In genomic region chr4:63233557-63234452, GRCm38 (mm10) we compare ENCODE assay signal across 9 mouse cellular contexts. TPM values are rescaled to one million over a fixed set of nuclear protein-coding genes. Genes with fewer than 3 reads are reported as not detected.
DNase-seq lines count a peak whose midpoint lies in the region; ATAC-seq and TF ChIP-seq lines count a peak whose summit lies in the region.
"Had no signal": no experiment of that assay in that cellular context is flagged by ENCODE, and none has a peak within 500 bp of the region (broad histone marks: within the 10 kb centered on the region; RNA-seq: fewer than 3 reads in every experiment).

No protein-coding gene starts in this region.

- H3K27ac ChIP-seq in midbrain, postnatal 0 days (ENCODE audit: low read depth, low read length) = no peak overlapping the region
- H3K27ac ChIP-seq in midbrain, embryonic 15.5 days = no peak overlapping the region
- H3K27ac ChIP-seq in stomach, embryonic 14.5 days (ENCODE audit: low read length) = peak overlapping the region; percentile 87
- H3K27ac ChIP-seq: forebrain, embryonic 13.5 days had no signal

- DNase-seq in frontal cortex, postnatal 25 days (ENCODE audit: low spot score in 2 of 2) = no peak
- DNase-seq in midbrain, postnatal 0 days (ENCODE audit: low spot score) = peak; percentile 65
- peak; percentile 78 for DNase-seq in kidney, postnatal 10 days
- no peak for DNase-seq in cerebellum, adult 11-12 months
- DNase-seq in MN1 (ENCODE audit: low spot score) = no peak

- no peak overlapping the region for H3K4me2 ChIP-seq in midbrain, postnatal 0 days (ENCODE audit: low read depth, low read length, poor library complexity, severe bottlenecking)
- no peak overlapping the region for H3K4me2 ChIP-seq in midbrain, embryonic 15.5 days
- H3K4me2 ChIP-seq in stomach, embryonic 14.5 days (replicated peaks; ENCODE audit: low read depth, low read length) = no peak overlapping the region
- H3K4me2 ChIP-seq: forebrain, embryonic 13.5 days had no signal

- no peaks in the 10 kb centered on the region for H3K36me3 ChIP-seq in midbrain, postnatal 0 days (ENCODE audit: insufficient read depth, low read length)
- no peaks in the 10 kb centered on the region for H3K36me3 ChIP-seq in midbrain, embryonic 15.5 days (replicated peaks)
- H3K36me3 ChIP-seq in stomach, embryonic 14.5 days (ENCODE audit: control insufficient read depth, insufficient read depth, low read length) = peaks cover 29% of the 10 kb centered on the region; the same call in 1 of the 2 replicates

- H3K9me3 ChIP-seq in midbrain, postnatal 0 days (ENCODE audit: low read length) = no peaks in the 10 kb centered on the region
- no peaks in the 10 kb centered on the region for H3K9me3 ChIP-seq in midbrain, embryonic 15.5 days
- no peaks in the 10 kb centered on the region for H3K9me3 ChIP-seq in stomach, embryonic 14.5 days (ENCODE audit: control insufficient read depth, low read depth, low read length)
- H3K9me3 ChIP-seq: forebrain, embryonic 13.5 days had no signal

- H3K27me3 ChIP-seq in midbrain, postnatal 0 days (ENCODE audit: insufficient read depth, low read length) = 0 out of 2 replicates have a peak, but pooled peaks cover 4% of the 10 kb centered on the region
- no peaks in the 10 kb centered on the region for H3K27me3 ChIP-seq in midbrain, embryonic 15.5 days (replicated peaks)
- H3K27me3 ChIP-seq in stomach, embryonic 14.5 days (ENCODE audit: control insufficient read depth, insufficient read depth, low read length) = no peaks in the 10 kb centered on the region

- H3K4me3 ChIP-seq in midbrain, postnatal 0 days (ENCODE audit: low read depth, low read length) = no peak overlapping the region
- H3K4me3 ChIP-seq in midbrain, embryonic 15.5 days = no peak overlapping the region
- H3K4me3 ChIP-seq in stomach, embryonic 14.5 days (ENCODE audit: low read depth, low read length) = no peak overlapping the region
- H3K4me3 ChIP-seq: forebrain, embryonic 13.5 days had no signal

- TF ChIP-seq CTCF in midbrain, postnatal 0 days (IDR thresholded peaks at IDR 0.05) = no peak

- no peak overlapping the region for H3K9ac ChIP-seq in midbrain, postnatal 0 days (replicated peaks; ENCODE audit: low read length, poor library complexity, severe bottlenecking)
- H3K9ac ChIP-seq in midbrain, embryonic 15.5 days = no peak overlapping the region
- H3K9ac ChIP-seq in stomach, embryonic 14.5 days (replicated peaks; ENCODE audit: low read depth, low read length) = no peak overlapping the region
- H3K9ac ChIP-seq: forebrain, embryonic 13.5 days had no signal

- no peaks in the 10 kb centered on the region for H3K4me1 ChIP-seq in midbrain, postnatal 0 days (ENCODE audit: insufficient read depth, low read length)
- peaks cover 35% of the 10 kb centered on the region for H3K4me1 ChIP-seq in midbrain, embryonic 15.5 days
- H3K4me1 ChIP-seq in stomach, embryonic 14.5 days (ENCODE audit: control insufficient read depth, insufficient read depth, low read length) = peaks cover 42% of the 10 kb centered on the region

- 73% methylated on average over 7 of the region's 7 CpGs for WGBS in midbrain, postnatal 0 days
- WGBS in midbrain, embryonic 15.5 days = 64% methylated on average over 7 of the region's 7 CpGs
- WGBS in stomach, embryonic 14.5 days = 35% methylated on average over 7 of the region's 7 CpGs

- ATAC-seq in frontal cortex, adult (ENCODE audit: low TSS enrichment) = peak; percentile 85
- no peak for ATAC-seq in midbrain, postnatal 0 days (ENCODE audit: low FRiP score)
- no peak for ATAC-seq in midbrain, embryonic 15.5 days (replicated peaks)
- peak; percentile 62; the same call in 1 of the 2 replicates for ATAC-seq in stomach, embryonic 14.5 days (ENCODE audit: insufficient number of reproducible peaks, insufficient read depth, low FRiP score, low read depth)
- ATAC-seq: forebrain, embryonic 13.5 days had no signal

RNA-seq across cellular contexts. Expression of gene Col27a1, which starts 20.0 kb away (rescaled TPM):
- total RNA-seq in midbrain, postnatal 0 days (2014; rRNA removed) = 3.9 and 4.8 TPM in 2 replicates
- 0.85 and 0.88 TPM in 2 replicates for polyA plus RNA-seq in midbrain, postnatal 0 days (2015; fragmentation: Nextera tagmentation; extraction: Ambion mirVana)
- polyA plus RNA-seq in midbrain, embryonic 15.5 days (2015; fragmentation: Nextera tagmentation; extraction: Ambion mirVana) = 2.2 and 3.1 TPM in 2 replicates
- polyA plus RNA-seq in stomach, embryonic 14.5 days (2014; fragmentation: Nextera tagmentation; extraction: Ambion mirVana) = 23.6 and 24.8 TPM in 2 replicates

Comparison
In these comparisons a context has a peak if more than half of its experiments do, and no peak if none do; other contexts are left out.
1. ATAC-seq: peak in frontal cortex, adult (single experiment) and stomach, embryonic 14.5 days (single experiment); none in midbrain, postnatal 0 days (single experiment) and midbrain, embryonic 15.5 days (single experiment).
2. DNase-seq: peak in midbrain, postnatal 0 days (single experiment) and kidney, postnatal 10 days (single experiment); none in frontal cortex, postnatal 25 days (0 of 2), cerebellum, adult 11-12 months (single experiment) and MN1 (single experiment).